Mouse (Mus musculus) CH12.LX (cell line): ENCODE measurements around the gene Cnnm2. TPM values are rescaled to one million over a fixed set of nuclear protein-coding genes. Genes with fewer than 3 reads are reported as not detected.

Experiments
- DNase-seq: peaks from one replicate; pipeline ENCODE4 v3.0.0-alpha.2; 2013; ENCODE audit errors: extremely low read depth
- H3K27ac ChIP-seq: 2 replicates; pipeline ENCODE4 v1.5.1; 2012; ENCODE audit warnings: low read depth, mild to moderate bottlenecking, control low read depth, moderate library complexity; ENCODE audit not compliant: insufficient read depth
- H3K27me3 ChIP-seq: replicated peaks from 2 replicates; pipeline ENCODE3; 2012; ENCODE audit warnings: inconsistent platforms
- H3K36me3 ChIP-seq, 2 experiments: replicated peaks in 1 of 2; 2 replicates each; pipeline versions ENCODE3 to v1.6.1; 2012; ENCODE audit warnings: inconsistent platforms in 1 of 2, low read length in 1 of 2, mild to moderate bottlenecking in 1 of 2, mixed read lengths in 1 of 2, moderate library complexity in 1 of 2; ENCODE audit not compliant: control insufficient read depth in 1 of 2, insufficient read depth in 1 of 2
- H3K4me1 ChIP-seq, 2 experiments: 2 replicates each; pipeline ENCODE4 v1.6.1; 2012; ENCODE audit warnings: inconsistent platforms in 1 of 2, moderate library complexity in 1 of 2; ENCODE audit not compliant: insufficient read depth in 2 of 2, control insufficient read depth in 1 of 2
- H3K4me2 ChIP-seq: 2 replicates; pipeline ENCODE4 v1.6.1; 2012; ENCODE audit warnings: low read depth, mild to moderate bottlenecking, control low read depth; ENCODE audit not compliant: poor library complexity, insufficient read depth, severe bottlenecking
- H3K4me3 ChIP-seq, 3 experiments: fragments of 150-350 bp in 1 of 3; sonication (generic) in 1 of 3; replicated peaks in 1 of 3; 2 replicates each; pipeline versions ENCODE3 to v1.5.1; 2011 to 2012; ENCODE audit warnings: low read depth in 2 of 3, low read length in 2 of 3, mild to moderate bottlenecking in 2 of 3, moderate library complexity in 2 of 3, control low read depth in 1 of 3, improper control_type of control experiment in 1 of 3, inconsistent platforms in 1 of 3, mixed read lengths in 1 of 3; ENCODE audit not compliant: poor library complexity in 1 of 3
- H3K79me2 ChIP-seq: replicated peaks from 2 replicates; pipeline ENCODE4 v1.6.1; 2012; ENCODE audit warnings: mild to moderate bottlenecking, moderate library complexity; ENCODE audit not compliant: control insufficient read depth, poor library complexity, insufficient read depth, severe bottlenecking; ENCODE audit errors: extremely low read depth
- H3K9ac ChIP-seq: 2 replicates; pipeline ENCODE4 v1.6.1; 2012; ENCODE audit warnings: low read depth, mild to moderate bottlenecking, control low read depth, moderate library complexity; ENCODE audit not compliant: insufficient read depth
- H3K9me3 ChIP-seq: replicated peaks from 2 replicates; pipeline ENCODE3; 2012; ENCODE audit warnings: low read length, inconsistent platforms, mixed read lengths
- BHLHE40 ChIP-seq: IDR thresholded peaks from 2 replicates; pipeline ENCODE4 v1.6.1; 2011; ENCODE audit warnings: mild to moderate bottlenecking, low read depth, low read length, improper control_type of control experiment
- CHD1 ChIP-seq: IDR thresholded peaks from 2 replicates; pipeline ENCODE4 v1.6.1; 2012; ENCODE audit warnings: low read depth, low read length, improper control_type of control experiment, inconsistent platforms
- CHD2 ChIP-seq: IDR thresholded peaks from 2 replicates; pipeline ENCODE4 v1.6.1; 2011; ENCODE audit warnings: low read length, improper control_type of control experiment
- CTCF ChIP-seq, 2 experiments: IDR thresholded peaks in 1 of 2; conservative IDR thresholded peaks in 1 of 2; 2 replicates each; pipeline ENCODE4 v1.5.1; 2011 to 2012; ENCODE audit warnings: low read depth in 2 of 2, low read length in 2 of 2, improper control_type of control experiment in 1 of 2, inconsistent platforms in 1 of 2, mild to moderate bottlenecking in 1 of 2, moderate library complexity in 1 of 2
- ELF1 ChIP-seq: IDR thresholded peaks from 2 replicates; pipeline ENCODE4 v1.6.1; 2014; ENCODE audit warnings: low read depth, mild to moderate bottlenecking, inconsistent platforms, low read length, improper control_type of control experiment
- IRF4 ChIP-seq: IDR thresholded peaks from 2 replicates; pipeline ENCODE4 v1.6.1; 2014; ENCODE audit warnings: low read depth, mild to moderate bottlenecking, inconsistent platforms, low read length, improper control_type of control experiment
- MYC ChIP-seq: IDR thresholded peaks from 2 replicates; pipeline ENCODE4 v1.6.1; 2011; ENCODE audit warnings: low read depth, mild to moderate bottlenecking, improper control_type of control experiment, low read length
- NELFE ChIP-seq: IDR thresholded peaks from 2 replicates; pipeline ENCODE4 v1.6.1; 2011; ENCODE audit warnings: low read depth, low read length, improper control_type of control experiment
- RAD21 ChIP-seq: IDR thresholded peaks from 2 replicates; pipeline ENCODE4 v1.6.1; 2011; ENCODE audit warnings: low read depth, mild to moderate bottlenecking, low read length, improper control_type of control experiment, moderate library complexity
- SIN3A ChIP-seq: IDR thresholded peaks from 2 replicates; pipeline ENCODE4 v1.6.1; 2012; ENCODE audit warnings: low read length, improper control_type of control experiment, inconsistent platforms
- SMC3 ChIP-seq: IDR thresholded peaks from 2 replicates; pipeline ENCODE4 v1.6.1; 2011; ENCODE audit warnings: low read depth, low read length, improper control_type of control experiment
- UBTF ChIP-seq: IDR thresholded peaks from 2 replicates; pipeline ENCODE4 v1.6.1; 2012; ENCODE audit warnings: low read depth, mild to moderate bottlenecking, inconsistent platforms, low read length, improper control_type of control experiment, moderate library complexity
- USF1 ChIP-seq: IDR thresholded peaks from 2 replicates; pipeline ENCODE4 v1.6.1; 2014; ENCODE audit warnings: low read depth, mild to moderate bottlenecking, inconsistent platforms, low read length, improper control_type of control experiment
- USF2 ChIP-seq: conservative IDR thresholded peaks from 2 replicates; pipeline ENCODE4 v1.6.1; 2011; ENCODE audit warnings: low read depth, low read length, improper control_type of control experiment
- ZC3H11A ChIP-seq: IDR thresholded peaks from 2 replicates; pipeline ENCODE4 v1.6.1; 2012; ENCODE audit warnings: low read depth, mild to moderate bottlenecking, inconsistent platforms, low read length, improper control_type of control experiment
- ZKSCAN1 ChIP-seq: IDR thresholded peaks from 2 replicates; pipeline ENCODE4 v1.6.1; 2012; ENCODE audit warnings: low read depth, inconsistent platforms, low read length, improper control_type of control experiment, borderline replicate concordance
- ZMIZ1 ChIP-seq: IDR thresholded peaks from 2 replicates; pipeline ENCODE4 v1.6.1; 2012; ENCODE audit warnings: low read depth, mild to moderate bottlenecking, inconsistent platforms, low read length, improper control_type of control experiment
- dilution Hi-C: fragments of 300-500 bp; cut with MboI; formaldehyde crosslinking; loops from 2 replicates; pipeline ENCODE4 v1.14.3; 2020; ENCODE audit warnings: low sequenced_read_pairs; ENCODE audit not compliant: extremely low pct_unique_long_range_greater_than_20kb, extremely low pct_ligation_motif_present
- in situ Hi-C: fragments of 300-500 bp; cut with MboI; formaldehyde crosslinking; loops from 3 replicates; pipeline ENCODE4 v1.14.3; 2019; ENCODE audit warnings: low sequenced_read_pairs, low pct_ligation_motif_present, low pct_unique_long_range_greater_than_20kb, mixed read lengths
- polyA plus RNA-seq: library from polyadenylated mRNA; unstranded; fragments of >175 nt; gene quantifications from 2 replicates; pipeline ENCODE4 v1.2.1, GENCODE M21; 2012; ENCODE audit warnings: low read depth; ENCODE audit not compliant: insufficient read length
- total RNA-seq, 2 experiments: library from RNA; depleted of rRNA; stranded (reverse); fragments of 300-350 nt in 1 of 2; fragments of >200 nt in 1 of 2; gene quantifications; 2 replicates each; pipeline ENCODE4 v1.2.3; 2012 to 2014

Cnnm2 gene
- total and polyA plus RNA-seq, 3 experiments = 1.8 to 3.7 (median 2.6) TPM

DNA sequence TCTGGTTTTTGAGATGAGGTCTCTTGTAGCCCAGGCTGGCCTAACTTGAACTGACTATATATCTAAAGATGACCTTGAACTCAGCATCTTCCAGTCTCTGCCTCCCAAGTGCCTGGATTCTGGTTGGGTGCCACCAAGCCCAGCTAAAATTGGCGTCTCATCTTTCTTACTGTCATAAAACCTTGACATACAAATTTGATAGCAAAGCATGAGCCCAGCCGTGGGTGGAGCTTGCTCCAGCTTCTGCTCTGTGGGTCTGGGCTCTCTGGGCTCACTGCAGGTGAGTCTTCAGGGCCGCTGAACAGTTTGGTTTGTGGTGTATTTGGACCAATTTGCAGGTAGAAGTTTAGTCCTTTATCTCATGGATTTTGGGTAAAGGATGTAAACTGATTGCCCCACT lies 112.5 kb downstream of the Cnnm2 start:
- no peaks in the 10 kb centered on the region for H3K79me2 ChIP-seq
- H3K27ac ChIP-seq = no peak overlapping the region
- no peak overlapping the region for H3K9ac ChIP-seq
- no peak overlapping the region for H3K4me2 ChIP-seq
- no peaks in the 10 kb centered on the region for H3K4me1 ChIP-seq
- H3K9me3 ChIP-seq = no peaks in the 10 kb centered on the region
- peaks cover 0 to 12% of the 10 kb centered on the region in 2 experiments for H3K36me3 ChIP-seq
- no peak overlapping the region for H3K4me3 ChIP-seq
- dilution Hi-C loops (no loop called here), in situ Hi-C loops (loop anchor here (5.0 to 10.0 kb wide), 2 partner anchors 112 to 199 kb away; partner anchors contain the start of genes Cnnm2 and Cyp17a1)
- DNase-seq = no peak
- TF ChIP-seq ZC3H11A (no peak), USF1 (no peak), SMC3 (no peak), ZMIZ1 (no peak), CHD1 (no peak), ZKSCAN1 (no peak), RAD21 (no peak), BHLHE40 (no peak), ELF1 (no peak), SIN3A (no peak), UBTF (no peak)
- no peaks in the 10 kb centered on the region for H3K27me3 ChIP-seq

DNA sequence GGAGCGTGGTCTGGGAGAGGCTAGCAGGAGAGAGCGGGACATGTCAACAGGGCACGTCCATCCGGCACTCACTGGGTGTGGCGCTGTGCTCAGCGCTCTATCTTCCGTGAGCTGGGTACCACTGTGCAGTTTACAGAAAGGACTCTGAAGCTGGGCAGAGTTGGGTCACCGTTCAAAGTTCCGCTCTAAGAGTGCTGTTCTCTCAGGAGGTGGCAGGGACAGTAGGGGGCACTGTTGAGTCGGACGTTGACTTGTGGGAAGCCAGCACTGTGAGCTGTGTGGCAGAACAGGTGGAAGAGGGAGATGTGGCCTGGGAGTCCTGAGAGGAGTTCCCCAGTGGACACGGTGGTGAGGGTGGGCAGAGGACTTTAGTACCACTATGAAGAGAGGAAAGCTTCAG lies 114.4 kb downstream of the Cnnm2 start:
- TF ChIP-seq CHD2 (no peak), RAD21 (peak; percentile 76), MYC (no peak), BHLHE40 (no peak), USF2 (no peak), IRF4 (no peak; the same call in 1 of the 2 replicates), SMC3 (peak; percentile 91), NELFE (0 out of 2 replicates have a peak, but pooled peaks have one; percentile 23), CTCF (conservative IDR thresholded peaks at IDR 0.05 in 1 of 2, IDR thresholded peaks at IDR 0.05 in 1 of 2; ENCODE audit: low read depth in 2 of 2, low read length in 2 of 2) (peak; percentile 67 to 91), ZC3H11A (peak; percentile 47; the same call in 1 of the 2 replicates)
- H3K36me3 ChIP-seq = peaks cover 0 to 18% of the 10 kb centered on the region in 2 experiments
- H3K4me2 ChIP-seq = no peak overlapping the region
- no peak overlapping the region for H3K4me3 ChIP-seq
- H3K9me3 ChIP-seq = no peaks in the 10 kb centered on the region
- no peaks in the 10 kb centered on the region for H3K79me2 ChIP-seq
- no peaks in the 10 kb centered on the region for H3K4me1 ChIP-seq
- peak; percentile 71 for DNase-seq
- dilution Hi-C loops (no loop called here), in situ Hi-C loops (loop anchor here (10.0 kb wide), 1 partner anchor 201 kb away; the partner anchor contains the start of gene Cyp17a1)
- H3K27ac ChIP-seq = no peak overlapping the region
- H3K9ac ChIP-seq = no peak overlapping the region
- no peaks in the 10 kb centered on the region for H3K27me3 ChIP-seq
